In genomic region chr15:7044081-7044749, GRCm38 (mm10) we compare ENCODE assay signal across 14 mouse cellular contexts. TPM values are rescaled to one million over a fixed set of nuclear protein-coding genes. Genes with fewer than 3 reads are reported as not detected.
DNase-seq lines count a peak whose midpoint lies in the region; ATAC-seq and TF ChIP-seq lines count a peak whose summit lies in the region.
"Had no signal": no experiment of that assay in that cellular context is flagged by ENCODE, and none has a peak within 500 bp of the region (broad histone marks: within the 10 kb centered on the region; RNA-seq: fewer than 3 reads in every experiment).

No protein-coding gene starts in this region.

- H3K9ac ChIP-seq in kidney, postnatal 0 days (ENCODE audit: low read depth, low read length), result no peak overlapping the region
- no peak overlapping the region for H3K9ac ChIP-seq in heart, embryonic 16.5 days (ENCODE audit: low read length)
- H3K9ac ChIP-seq: limb, embryonic 13.5 days; neural tube, embryonic 13.5 days had no signal

- H3K27ac ChIP-seq in kidney, postnatal 0 days, result no peak overlapping the region
- no peak overlapping the region for H3K27ac ChIP-seq in heart, embryonic 16.5 days (ENCODE audit: low read length)
- H3K27ac ChIP-seq: limb, embryonic 13.5 days; neural tube, embryonic 13.5 days had no signal

- no peak overlapping the region for H3K4me2 ChIP-seq in kidney, postnatal 0 days (ENCODE audit: low read length)
- H3K4me2 ChIP-seq in heart, embryonic 16.5 days (ENCODE audit: low read depth, low read length), result no peak overlapping the region
- H3K4me2 ChIP-seq: limb, embryonic 13.5 days; neural tube, embryonic 13.5 days had no signal

- DNase-seq in kidney, postnatal 0 days (ENCODE audit: low spot score), result peak; percentile 31
- no peak for DNase-seq in kidney, postnatal 25 days
- peak; percentile 4 for DNase-seq in c-Kit-positive CD71-positive TER-119-positive erythroid progenitor cells, embryonic 14.5 days (ENCODE audit: low spot score)
- DNase-seq in layer of hippocampus, adult 18-20 months (ENCODE audit: low spot score in 2 of 2), result no peak
- DNase-seq in adrenal gland, postnatal 36 days, result no peak
- DNase-seq: cerebellum, adult 18-20 months; kidney, postnatal 14 days; layer of hippocampus, postnatal 36 days; midbrain, embryonic 14.5 days had no signal

- no peak for TF ChIP-seq CTCF in kidney, postnatal 0 days (IDR thresholded peaks at IDR 0.05; ENCODE audit: low read depth)

- ATAC-seq in kidney, postnatal 0 days (replicated peaks; ENCODE audit: low FRiP score, low read depth), result no peak
- ATAC-seq in heart, embryonic 16.5 days (replicated peaks; ENCODE audit: extremely low read depth, insufficient read depth, low FRiP score), result peak; percentile 59; the same call in 1 of the 2 replicates
- ATAC-seq in megakaryocyte progenitor cell, adult 5-6 weeks (replicated peaks; ENCODE audit: poor library complexity), result peak; percentile 68
- ATAC-seq: forebrain, embryonic 14.5 days had no signal

- H3K27me3 ChIP-seq in kidney, postnatal 0 days (ENCODE audit: insufficient read depth, low read length), result no peaks in the 10 kb centered on the region
- no peaks in the 10 kb centered on the region for H3K27me3 ChIP-seq in heart, embryonic 16.5 days (ENCODE audit: control insufficient read depth, insufficient read depth, low read length)
- H3K27me3 ChIP-seq: limb, embryonic 13.5 days; neural tube, embryonic 13.5 days had no signal

- WGBS in kidney, postnatal 0 days, result 47% methylated on average over 11 of the region's 11 CpGs
- 38% methylated on average over 11 of the region's 11 CpGs for WGBS in heart, embryonic 16.5 days

- no peak overlapping the region for H3K4me3 ChIP-seq in kidney, postnatal 0 days (replicated peaks; ENCODE audit: low read depth, low read length)
- no peak overlapping the region for H3K4me3 ChIP-seq in heart, embryonic 16.5 days (ENCODE audit: low read length)
- H3K4me3 ChIP-seq: limb, embryonic 13.5 days; neural tube, embryonic 13.5 days had no signal

- H3K9me3 ChIP-seq in kidney, postnatal 0 days (replicated peaks; ENCODE audit: low read length), result no peaks in the 10 kb centered on the region
- no peaks in the 10 kb centered on the region for H3K9me3 ChIP-seq in heart, embryonic 16.5 days (replicated peaks; ENCODE audit: control insufficient read depth, low read length)
- H3K9me3 ChIP-seq: limb, embryonic 13.5 days; neural tube, embryonic 13.5 days had no signal

- no peaks in the 10 kb centered on the region for H3K36me3 ChIP-seq in kidney, postnatal 0 days (ENCODE audit: insufficient read depth, low read length)
- no peaks in the 10 kb centered on the region for H3K36me3 ChIP-seq in heart, embryonic 16.5 days (ENCODE audit: control insufficient read depth, insufficient read depth)
- H3K36me3 ChIP-seq: limb, embryonic 13.5 days; neural tube, embryonic 13.5 days had no signal

- peaks cover 6% of the 10 kb centered on the region; the same call in 1 of the 2 replicates for H3K4me1 ChIP-seq in kidney, postnatal 0 days (replicated peaks; ENCODE audit: insufficient read depth, low read length)
- peaks cover 16% of the 10 kb centered on the region for H3K4me1 ChIP-seq in heart, embryonic 16.5 days (ENCODE audit: control insufficient read depth, insufficient read depth, low read length)

RNA-seq across cellular contexts. Expression of gene Lifr, which starts 46.2 kb away (rescaled TPM):
- polyA plus RNA-seq in kidney, postnatal 0 days (2015; fragmentation: Nextera tagmentation; extraction: Ambion mirVana), result 20.6 and 21.2 TPM in 2 replicates
- 22.4 and 24.0 TPM in 2 replicates for polyA plus RNA-seq in heart, embryonic 16.5 days (2015; fragmentation: Nextera tagmentation; extraction: Ambion mirVana)
- 0.22 and 0.57 TPM in 2 replicates for total RNA-seq in megakaryocyte progenitor cell, adult 5-6 weeks (2015)
- total RNA-seq in megakaryocyte progenitor cell, adult 5-6 weeks (2017), result 0.25 and 0.27 TPM in 2 replicates
- total RNA-seq in layer of hippocampus, adult 18-20 months (2021), result 10 to 100 TPM; 57.9 to 65.4 TPM
- 10 to 100 TPM; 35.8 to 59.6 TPM for total RNA-seq in adrenal gland, postnatal 36 days (2021)

Comparison
In these comparisons a context has a peak if more than half of its experiments do, and no peak if none do; other contexts are left out.
1. DNase-seq: peak in kidney, postnatal 0 days (single experiment) and c-Kit-positive CD71-positive TER-119-positive erythroid progenitor cells, embryonic 14.5 days (single experiment); none in kidney, postnatal 25 days (0 of 2), layer of hippocampus, adult 18-20 months (0 of 2) and adrenal gland, postnatal 36 days (0 of 2).
2. RNA of gene Lifr, which starts 46.2 kb away (total RNA-seq): 57.9 to 65.4 TPM in layer of hippocampus, adult 18-20 months and 35.8 to 59.6 TPM in adrenal gland, postnatal 36 days; 0.22 to 0.57 TPM in megakaryocyte progenitor cell, adult 5-6 weeks; every median in the first group is over 10 times any median in the second.